Mouse (Mus musculus) lung, postnatal 0 days (tissue): ENCODE data around the gene Tmem156.

Experiments used
- CTCF ChIP-seq: IDR thresholded peaks from 2 replicates; pipeline ENCODE4 v1.5.1; 2016; ENCODE audit warnings: antibody characterized with exemption, mild to moderate bottlenecking
- EP300 ChIP-seq: IDR thresholded peaks from 2 replicates; pipeline ENCODE4 v1.6.1; 2016; ENCODE audit warnings: antibody characterized with exemption, mild to moderate bottlenecking, control low read depth

- TF ChIP-seq CTCF (no peak), EP300 (no peak)
Observed at GRCm38 (mm10) chr5:65102641-65103042, 10.7 kb upstream of the Tmem156 start.
